Mouse (Mus musculus) CH12F3 (cell line): ENCODE measurements around the gene Tanc1.

Experiments used
- in situ Hi-C: fragments of 300-500 bp; cut with MboI; formaldehyde crosslinking; loops from 2 replicates; pipeline ENCODE4 v1.14.3; 2020; ENCODE audit warnings: low sequenced_read_pairs

Tanc1 gene

DNA sequence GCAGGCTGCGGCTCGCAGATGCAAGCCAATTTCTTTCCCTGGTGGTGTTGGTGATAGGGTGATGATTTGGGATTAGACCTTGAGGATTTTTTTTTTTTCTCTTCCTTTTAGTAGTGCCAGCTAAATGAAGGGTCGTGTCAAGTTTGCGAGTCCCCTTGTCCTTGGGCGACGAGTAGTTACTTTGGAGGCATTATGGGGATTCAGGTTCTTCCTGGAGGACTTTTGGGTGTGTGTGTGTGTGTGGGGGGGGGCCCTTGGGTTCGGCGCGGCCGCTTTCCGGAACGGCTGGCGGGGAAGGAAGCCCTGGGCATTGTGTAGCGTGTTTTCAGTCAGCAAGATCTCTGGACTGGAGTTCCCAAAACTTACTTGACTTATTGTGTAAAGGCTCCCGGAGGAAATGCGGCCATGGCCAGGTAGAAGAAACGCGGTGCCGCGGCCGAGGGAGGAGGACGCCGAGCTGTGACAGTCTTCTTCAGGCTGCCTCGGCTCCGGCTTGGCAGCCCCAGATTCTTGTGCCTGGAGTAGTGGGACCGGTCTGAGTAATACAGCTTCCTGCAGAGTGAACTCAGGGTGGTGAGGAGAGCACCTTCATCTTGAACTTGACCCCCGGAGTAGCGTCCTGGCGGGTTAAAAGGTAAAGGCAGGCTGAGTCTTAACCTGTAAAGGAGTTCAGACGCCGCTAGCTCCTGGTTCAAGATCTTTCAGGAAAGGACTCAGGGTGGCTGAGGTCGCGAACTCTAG, 1.1 kb downstream of the Tanc1 start:
- in situ Hi-C loops, result no loop called here

DNA sequence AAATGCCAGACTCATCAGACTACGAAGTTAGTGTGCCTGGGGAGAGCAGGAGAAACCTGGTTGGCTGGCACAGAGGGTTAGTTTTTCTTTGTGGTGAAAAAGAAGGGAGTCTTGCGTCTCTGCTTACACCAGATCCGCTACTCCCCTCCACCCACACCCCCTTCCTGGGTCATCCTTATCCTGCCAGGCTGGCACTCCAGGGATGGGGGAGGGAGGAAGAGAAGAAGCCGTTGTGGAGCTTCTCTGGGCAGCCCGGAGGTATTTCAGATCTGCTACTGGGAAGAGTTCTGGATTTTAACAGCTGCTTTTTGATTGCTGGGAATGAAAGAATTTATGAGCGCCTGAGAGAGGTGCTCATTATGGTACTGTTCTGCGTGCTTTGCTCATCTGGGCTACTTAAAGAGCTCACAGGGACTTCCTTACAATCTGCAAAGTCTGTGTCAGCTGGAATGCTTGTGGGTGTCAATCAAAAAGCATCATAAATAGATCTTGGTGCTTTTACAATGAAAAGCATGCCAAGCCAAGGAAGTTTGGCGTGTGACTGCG, 1.7 kb downstream of the Tanc1 start:
- in situ Hi-C loops, result no loop called here

DNA sequence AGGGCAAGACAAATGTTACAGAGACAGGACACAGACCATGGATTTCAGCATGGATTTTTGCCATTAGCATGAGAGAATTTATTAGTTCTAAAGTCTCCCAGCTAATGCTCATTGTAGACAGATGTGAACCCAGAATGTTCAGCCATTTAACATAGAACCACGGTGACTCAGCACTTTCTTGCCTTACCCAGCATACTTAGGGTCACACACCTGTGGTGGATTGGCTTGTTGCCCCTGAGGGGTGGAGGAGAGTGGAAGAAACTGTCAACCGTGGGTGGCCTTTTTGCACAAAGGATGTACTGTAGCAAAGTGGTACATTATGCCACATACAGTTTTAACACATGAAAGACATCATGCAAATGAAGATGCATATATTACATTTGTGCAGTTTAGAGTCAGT, 5.0 kb downstream of the Tanc1 start:
- in situ Hi-C loops, result no loop called here

DNA sequence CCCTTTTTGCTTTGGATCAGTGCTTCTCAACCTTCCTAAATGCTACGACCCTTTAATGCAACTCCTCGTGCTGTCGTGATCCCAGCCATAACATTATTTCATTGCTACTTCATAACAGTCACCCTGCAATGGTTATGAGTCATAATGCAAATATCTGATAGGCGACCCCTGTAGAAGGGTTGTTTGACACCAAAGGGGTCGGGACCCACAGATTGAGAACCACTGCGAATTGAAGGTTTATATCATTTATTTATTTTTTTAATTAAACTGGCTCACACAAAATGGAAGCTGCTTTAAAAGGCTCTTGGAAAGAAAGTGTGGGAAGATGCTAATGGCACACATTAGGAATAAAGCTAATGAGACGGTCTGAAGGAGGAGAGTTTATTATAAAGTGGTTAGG, 7.2 kb downstream of the Tanc1 start:
- in situ Hi-C loops, result no loop called here

DNA sequence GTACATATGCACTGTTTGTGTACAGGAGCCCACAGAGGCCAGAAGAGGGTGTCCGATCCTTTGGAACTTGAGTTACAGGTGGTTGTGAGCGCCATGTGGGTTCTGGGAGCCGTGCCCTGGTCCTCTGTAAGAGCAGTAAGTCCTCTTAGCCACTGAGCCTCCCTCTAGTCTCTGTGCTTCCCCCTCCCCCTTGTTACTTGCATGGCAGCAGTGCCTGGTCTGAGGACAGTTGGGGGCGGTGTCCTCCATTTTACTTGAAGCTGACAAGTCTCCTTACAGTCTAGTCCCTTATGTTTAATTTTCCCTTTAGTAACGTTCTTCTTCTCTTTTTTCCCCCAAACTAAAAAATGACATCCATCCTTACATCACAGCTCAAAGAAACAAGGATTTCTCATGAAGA, 8.8 kb downstream of the Tanc1 start:
- in situ Hi-C loops, result no loop called here

DNA sequence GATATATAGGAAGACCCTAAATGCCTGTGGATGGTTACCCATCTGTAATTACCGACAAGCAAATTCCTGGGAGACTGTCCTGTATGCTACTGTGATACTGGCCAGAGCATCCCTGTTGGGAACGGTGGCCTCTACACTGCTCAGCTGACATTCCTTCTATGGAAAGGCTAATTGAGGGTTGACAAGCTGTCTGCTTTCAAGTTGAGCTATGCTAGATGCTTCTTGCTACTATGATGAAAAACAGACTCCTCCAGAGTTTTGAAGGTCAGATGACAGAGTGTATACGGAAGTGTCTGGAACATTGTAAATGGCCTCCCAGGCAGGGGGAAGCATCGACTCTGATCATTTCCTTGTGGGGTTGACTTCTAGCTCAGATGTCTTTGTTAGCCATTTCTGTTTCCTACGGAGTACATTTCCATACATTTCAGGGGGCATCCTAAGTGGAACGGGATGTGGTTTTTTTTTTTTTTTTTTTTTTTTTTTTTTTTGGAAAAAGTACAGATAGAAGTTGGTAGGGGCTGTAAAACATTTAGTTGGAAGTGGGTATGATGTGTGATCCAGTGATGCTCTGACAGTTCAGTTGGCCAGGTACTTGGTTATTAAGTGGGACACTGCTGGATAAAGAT, 10.8 kb downstream of the Tanc1 start:
- in situ Hi-C loops, result no loop called here

DNA sequence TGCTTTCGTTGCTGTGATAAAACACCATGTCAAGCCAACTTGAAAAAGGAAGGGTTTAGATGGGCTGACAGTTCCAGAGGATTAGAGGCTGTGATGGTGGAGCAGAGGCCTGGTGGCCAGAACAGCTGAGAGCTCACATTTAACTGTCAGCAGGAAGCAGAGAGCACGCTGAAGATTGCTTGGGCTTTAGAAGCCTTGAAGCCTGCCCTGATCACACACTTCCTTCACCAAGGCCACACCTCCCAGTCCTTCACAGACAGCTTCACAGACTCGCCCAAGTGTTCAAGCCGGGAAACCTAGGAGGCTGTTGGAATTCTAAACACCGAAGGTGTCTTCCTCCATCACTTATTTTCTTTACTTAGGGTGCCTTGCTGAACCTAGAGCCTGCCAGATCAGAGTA, 12.0 kb downstream of the Tanc1 start:
- in situ Hi-C loops, result no loop called here

DNA sequence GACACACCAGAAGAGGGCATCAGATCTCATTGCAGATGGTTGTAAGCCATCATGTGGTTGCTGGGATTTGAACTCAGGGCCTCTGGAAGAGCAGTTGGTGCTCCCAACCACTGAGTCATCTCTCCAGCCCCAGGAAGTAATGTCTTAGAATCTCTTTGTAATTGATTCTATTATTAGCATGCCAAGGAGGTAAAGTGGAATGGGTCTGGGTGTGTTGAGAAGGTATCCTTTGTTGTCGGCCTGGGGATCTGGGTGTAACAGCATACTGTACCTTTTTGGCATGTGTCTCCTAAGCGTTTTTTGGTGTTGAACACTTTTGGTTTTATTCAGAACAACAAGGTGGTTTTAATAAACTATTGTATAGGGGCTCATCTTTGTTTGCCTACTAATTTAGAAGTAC, 13.6 kb downstream of the Tanc1 start:
- in situ Hi-C loops, result no loop called here

DNA sequence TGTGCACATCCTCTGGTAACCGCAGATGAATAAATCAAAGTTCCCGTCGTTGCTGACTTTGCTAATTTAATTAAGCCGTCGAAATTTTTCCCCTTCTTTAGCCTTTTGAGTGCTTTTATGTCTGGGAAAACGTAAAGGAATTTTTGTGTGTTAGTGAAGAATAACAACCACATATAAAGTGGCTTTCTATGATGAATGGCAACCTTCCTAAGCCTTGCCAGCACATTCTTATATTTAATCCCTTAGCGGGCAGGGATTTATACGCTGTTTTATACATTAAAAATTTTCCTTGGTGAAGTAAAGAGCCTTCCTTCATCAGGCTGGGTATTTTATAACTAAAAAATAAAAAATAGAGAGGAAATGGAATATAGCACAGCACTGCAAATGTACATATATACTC, 14.1 kb downstream of the Tanc1 start:
- in situ Hi-C loops, result no loop called here

DNA sequence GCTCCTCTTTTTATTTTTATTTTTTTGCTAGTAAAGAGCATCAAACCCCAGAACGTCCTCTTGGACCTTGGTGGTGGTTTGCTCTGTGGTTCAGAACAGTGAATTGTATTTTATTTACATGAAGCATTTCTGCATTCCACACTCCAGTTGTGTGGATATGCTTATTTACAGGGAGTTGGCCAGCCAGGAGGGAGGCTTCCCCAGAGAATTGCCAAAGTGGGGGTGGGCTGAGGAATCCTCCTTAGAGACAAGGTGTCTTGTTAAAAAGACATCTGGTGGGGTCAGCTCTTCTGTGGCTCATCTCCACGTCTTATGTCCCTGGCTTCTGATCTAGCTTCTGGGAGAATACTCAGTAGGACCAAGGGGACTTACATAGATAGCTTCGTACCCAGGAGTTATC, 14.6 kb downstream of the Tanc1 start:
- in situ Hi-C loops, result no loop called here

DNA sequence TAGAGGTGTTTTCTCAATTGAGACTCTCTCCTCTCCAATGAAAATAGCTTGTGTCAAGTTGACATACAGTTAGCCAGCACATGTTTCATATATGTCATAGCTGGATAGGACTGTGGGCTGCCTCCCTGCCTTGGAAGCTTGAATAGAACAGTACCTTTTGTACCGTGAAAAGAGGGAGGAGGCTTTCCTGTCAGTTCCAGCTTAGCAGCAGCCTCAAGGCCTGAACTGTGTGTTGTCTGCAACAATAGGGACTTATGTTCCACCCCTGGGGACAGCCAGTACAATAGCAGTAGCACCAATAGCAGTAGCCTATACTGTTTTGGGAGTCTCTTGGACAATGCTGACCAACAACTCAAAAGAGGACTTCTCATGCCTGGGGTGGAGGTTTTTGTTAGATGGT, 15.7 kb downstream of the Tanc1 start:
- in situ Hi-C loops, result no loop called here

DNA sequence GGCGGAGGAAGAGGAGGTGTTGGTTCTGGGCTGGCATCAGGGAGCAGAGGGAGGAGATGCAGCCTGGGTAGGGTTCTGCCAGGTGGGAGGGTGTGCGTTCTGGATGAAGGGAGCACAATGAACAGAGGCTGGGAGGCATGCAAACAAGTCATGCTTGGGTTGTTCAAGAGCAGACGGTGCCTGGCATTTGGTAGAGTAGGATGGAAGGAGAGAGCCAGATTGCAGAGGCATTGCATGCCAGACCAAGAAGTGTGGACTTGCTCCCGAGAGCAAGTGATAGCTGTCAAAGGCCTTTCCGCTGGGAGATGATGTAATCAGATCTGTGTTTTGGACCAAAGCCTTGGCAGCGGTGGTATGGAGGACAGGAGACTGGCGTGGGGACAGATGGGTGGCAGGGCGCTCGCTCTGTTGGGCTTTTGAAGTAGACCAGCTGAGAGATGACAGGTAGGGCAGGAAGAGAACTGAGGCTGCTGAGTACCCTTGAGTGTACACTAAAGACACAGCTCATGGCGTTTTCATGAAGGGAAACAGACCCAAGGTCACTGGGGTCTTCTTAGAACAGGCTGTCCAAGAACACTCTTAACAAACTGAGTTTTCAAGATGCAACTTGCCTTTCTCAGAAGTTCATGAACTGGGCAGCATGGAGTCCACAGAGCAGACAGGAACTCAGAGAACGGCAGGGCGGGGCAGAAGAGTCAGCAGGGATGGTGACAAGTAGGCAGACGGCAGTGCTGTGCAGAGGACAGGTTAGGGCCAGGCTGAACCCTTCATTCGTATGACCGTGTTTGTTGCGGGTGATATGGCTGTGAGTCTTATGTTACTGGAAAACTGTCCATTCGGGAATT, 16.4 kb downstream of the Tanc1 start:
- in situ Hi-C loops, result no loop called here

DNA sequence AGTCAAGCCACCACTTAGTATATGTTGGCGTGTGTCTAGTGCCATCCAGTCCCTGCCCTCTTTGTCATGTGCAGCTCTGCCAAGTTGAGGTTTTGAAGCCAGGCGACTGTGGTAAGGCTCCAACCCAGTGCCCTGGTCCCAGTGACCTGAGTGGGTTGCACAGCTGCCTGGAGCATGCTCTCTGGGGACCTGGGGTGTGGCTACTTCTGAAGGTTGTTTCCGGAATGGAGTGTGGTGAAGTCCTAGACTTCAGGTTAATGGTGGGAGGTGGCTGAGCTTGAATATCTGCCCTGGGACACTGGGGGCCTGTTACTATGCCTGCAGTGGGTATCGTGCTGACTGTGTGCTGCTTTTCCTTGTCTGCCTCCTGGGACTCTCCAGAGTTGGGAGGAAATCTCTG, 18.0 kb downstream of the Tanc1 start:
- in situ Hi-C loops, result no loop called here

DNA sequence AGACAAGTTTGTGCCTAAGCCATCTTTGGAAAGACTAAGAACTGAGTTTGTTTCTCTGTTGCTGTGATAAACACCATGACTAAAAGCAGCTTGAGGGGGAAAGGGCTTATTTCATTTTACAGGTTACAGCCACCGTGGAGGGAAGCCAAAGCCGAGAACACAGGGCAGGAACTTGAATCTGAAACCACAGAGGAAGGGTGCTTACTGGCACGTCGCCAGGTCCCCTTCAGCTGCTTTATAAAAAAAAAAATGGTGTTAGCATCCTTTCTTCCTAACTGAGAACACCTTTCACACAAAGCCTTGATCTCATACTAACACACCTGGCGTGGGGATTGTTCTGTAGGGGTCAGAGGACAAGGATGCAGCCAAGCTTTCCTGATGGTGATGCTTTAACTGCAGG, 19.6 kb downstream of the Tanc1 start:
- in situ Hi-C loops, result no loop called here

DNA sequence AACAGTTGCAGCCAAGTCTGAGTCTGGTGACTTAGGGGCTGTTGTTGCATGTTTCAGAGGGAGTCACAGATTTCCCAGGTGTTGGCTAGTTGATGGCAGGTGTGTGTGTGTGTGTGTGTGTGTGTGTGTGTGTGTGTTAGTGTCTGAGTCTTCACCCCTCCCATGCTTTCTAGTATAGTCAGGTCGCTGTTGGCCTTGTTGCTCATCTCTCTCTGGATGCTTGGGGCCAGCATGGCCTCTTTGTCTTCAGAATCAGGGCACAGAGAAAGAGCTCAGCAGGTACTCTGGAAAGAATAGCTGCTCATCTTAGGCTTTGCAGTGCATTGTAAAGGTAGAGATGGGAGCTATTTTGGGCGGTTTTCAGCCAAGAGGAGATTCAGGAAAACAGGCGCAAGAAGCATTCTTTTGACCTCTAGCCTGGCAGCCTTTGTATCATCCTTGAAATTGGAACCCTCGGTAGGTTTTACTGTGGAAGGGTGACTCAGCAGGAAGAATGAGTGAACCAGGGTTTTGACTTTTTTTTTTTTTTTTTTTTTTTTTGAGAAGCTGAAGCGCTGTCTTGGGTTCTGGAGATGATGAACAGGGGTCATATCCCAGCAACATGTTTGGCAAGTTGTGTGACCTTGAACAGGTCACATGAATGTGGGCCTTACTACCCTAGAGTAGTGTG, 22.1 kb downstream of the Tanc1 start:
- in situ Hi-C loops, result no loop called here

DNA sequence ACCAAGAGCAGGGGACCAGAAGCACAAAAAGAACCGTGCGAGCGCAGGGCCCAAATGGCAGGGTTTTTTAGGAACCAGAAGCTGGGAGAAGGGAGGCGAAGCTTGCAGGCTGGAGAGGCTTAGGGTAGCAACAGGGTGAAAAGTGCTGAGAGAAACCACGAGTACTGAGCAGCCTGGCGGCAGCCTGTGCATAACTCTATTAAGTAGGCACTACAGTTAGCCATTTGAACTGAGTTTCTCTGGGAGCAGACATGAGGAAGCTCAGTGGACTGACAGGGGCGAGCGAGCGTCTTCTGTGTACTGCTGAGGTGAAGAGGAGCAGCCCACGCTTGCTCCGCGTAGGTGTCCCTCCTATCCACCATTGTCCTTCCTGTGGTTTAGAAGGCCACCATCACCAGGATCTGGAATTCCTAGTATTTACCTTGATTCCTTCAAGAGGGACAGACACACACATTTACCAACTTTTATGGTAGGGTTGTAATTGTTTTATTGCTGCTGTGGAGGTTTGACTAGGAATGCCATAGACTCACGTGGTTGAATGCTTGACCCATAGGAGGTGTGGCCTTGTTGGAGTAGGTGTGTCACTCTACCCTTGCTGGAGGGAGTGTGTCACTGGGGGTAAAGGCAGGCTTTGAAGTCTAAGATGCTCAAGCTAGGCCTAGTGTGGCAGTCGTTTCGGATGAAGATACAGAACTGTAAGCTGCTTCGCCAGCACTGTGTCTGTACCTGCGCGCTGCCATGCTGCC, 25.4 kb downstream of the Tanc1 start:
- in situ Hi-C loops, result no loop called here

DNA sequence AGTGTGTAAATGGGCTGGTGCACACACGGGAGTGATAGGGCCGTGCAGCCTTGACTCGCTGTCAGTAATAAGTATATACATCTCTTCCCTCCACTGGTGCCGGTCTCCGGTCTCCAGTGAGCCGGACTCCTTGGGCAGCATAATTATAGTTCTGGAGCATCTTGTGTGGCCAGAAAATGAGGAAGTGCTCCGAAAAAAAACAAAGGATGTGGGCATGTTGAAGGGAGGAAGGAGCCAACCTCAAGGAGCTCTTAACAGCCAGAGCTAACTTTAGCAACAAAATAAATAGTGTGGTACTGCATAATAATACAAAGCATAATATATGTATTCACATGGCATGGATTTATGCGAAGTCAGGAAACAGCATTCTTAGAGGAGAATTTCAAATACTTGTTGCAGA, 30.9 kb downstream of the Tanc1 start:
- in situ Hi-C loops, result no loop called here

DNA sequence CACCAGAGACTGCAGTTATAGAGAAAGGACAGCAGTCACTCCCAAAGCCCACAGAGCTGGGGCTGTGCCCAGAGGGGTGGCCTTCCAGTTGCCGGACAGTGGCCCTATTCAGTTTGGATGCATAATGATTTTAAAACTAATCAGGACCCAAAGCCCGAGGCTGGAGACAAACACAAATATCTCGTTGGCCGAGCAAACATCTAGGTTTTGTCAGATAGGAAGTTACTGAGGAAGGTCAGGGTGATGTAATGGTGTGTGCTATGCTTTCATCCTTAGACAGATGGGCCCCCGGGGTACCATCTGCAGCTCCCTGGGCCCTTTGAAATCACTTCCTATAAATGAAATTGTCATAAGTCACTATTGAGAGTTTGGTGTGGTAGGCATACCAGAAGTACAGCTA, 33.0 kb downstream of the Tanc1 start:
- in situ Hi-C loops, result no loop called here

DNA sequence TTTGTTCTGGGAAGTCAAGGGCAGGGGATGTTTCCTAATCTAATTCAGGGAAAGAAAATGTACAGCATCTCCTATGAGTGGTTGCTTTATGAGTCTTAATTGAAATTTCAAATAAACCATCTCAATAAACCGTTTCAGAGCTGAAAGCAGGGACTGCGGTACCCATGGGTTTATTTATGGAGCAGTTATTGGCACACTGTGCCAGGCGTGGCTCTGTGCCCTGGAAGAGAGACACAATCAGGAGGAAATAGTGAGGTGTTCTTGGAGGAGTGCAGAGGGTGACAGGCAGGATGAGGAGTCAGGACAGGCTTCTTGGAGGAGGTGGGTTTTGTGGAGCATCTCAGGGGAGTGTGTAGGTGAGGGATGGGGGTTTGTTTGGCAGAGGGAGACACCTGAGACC, 33.7 kb downstream of the Tanc1 start:
- in situ Hi-C loops, result no loop called here

DNA sequence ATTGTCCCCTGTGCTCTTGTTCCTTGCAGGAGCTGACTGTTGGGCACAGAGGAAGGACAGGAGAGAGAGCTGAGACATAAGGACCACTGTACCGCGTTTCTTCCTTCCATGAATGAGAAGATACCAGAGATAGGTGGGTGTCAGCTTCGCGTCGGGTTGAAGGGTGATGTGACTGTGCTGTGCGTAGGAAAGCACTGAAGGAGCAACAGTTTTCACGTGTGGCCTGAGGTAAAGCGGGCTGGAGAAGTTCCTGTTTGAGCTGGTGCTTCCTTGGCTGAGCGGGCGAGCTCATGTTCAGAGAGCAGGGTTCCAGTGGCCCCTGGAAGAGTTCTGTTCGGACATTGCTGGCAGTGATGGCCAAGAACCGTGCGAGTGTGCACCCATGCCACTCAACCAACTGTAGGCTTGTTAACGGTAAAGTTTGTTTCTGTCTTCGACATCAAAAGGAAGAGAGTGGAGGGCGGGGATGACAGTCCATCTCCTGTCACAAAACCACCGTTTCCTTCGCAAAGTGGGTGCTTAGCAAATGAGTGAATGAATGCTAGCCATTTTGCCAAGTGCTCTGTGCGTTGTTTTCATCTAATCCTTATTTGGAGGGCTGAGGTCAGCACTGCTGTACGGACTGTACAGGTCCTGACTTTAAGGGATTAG, 35.0 kb downstream of the Tanc1 start:
- in situ Hi-C loops, result no loop called here
